Comparison of ENCODE assay signal across 7 mouse cellular contexts in the genomic region with DNA sequence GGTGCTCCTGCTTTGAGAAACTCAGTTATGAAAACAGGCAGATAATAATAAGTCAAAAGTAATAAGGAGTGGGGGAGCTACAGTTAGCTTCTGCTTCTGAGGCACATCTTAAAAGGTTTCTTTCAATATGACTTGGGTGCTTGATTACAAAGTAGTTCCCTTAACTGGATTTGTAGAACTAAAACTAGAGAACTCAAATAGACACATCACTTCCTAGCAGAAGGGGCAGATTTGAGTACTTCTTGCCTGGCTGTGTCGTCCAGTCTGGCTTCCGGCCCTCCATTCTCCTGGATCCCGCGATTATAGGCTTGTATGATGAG. TPM values are rescaled to one million over a fixed set of nuclear protein-coding genes. Genes with fewer than 3 reads are reported as not detected.
DNase-seq lines count a peak whose midpoint lies in the region; ATAC-seq and TF ChIP-seq lines count a peak whose summit lies in the region.

No protein-coding gene starts in this region.

- DNase-seq in lung, adult 18-20 months: no peak
- no peak for DNase-seq in liver, embryonic 14.5 days (ENCODE audit: low read depth in 3 of 3, low spot score in 3 of 3)
- DNase-seq in right cerebral cortex, postnatal 25 days: no peak
- no peak for DNase-seq in layer of hippocampus, adult 8-10 months (ENCODE audit: low spot score in 2 of 2)

- H3K36me3 ChIP-seq in lung, embryonic 16.5 days (ENCODE audit: control insufficient read depth, insufficient read depth, low read length): no peaks in the 10 kb centered on the region
- no peaks in the 10 kb centered on the region for H3K36me3 ChIP-seq in forebrain, embryonic 15.5 days
- no peaks in the 10 kb centered on the region for H3K36me3 ChIP-seq in liver, embryonic 14.5 days (replicated peaks; ENCODE audit: control insufficient read depth, insufficient read depth, low read depth)
- no peaks in the 10 kb centered on the region for H3K36me3 ChIP-seq in stomach, embryonic 16.5 days (ENCODE audit: control insufficient read depth, insufficient read depth, low read length)

- TF ChIP-seq EP300 in liver, embryonic 14.5 days (IDR thresholded peaks at IDR 0.05; ENCODE audit: low read depth): no peak

- peaks cover 9% of the 10 kb centered on the region; the same call in 1 of the 2 replicates for H3K27me3 ChIP-seq in lung, embryonic 16.5 days (ENCODE audit: control insufficient read depth, insufficient read depth, low read depth, low read length)
- no peaks in the 10 kb centered on the region for H3K27me3 ChIP-seq in forebrain, embryonic 15.5 days
- peaks cover 5% of the 10 kb centered on the region; the same call in 1 of the 2 replicates for H3K27me3 ChIP-seq in liver, embryonic 14.5 days (ENCODE audit: control insufficient read depth, insufficient read depth, low read length)
- H3K27me3 ChIP-seq in stomach, embryonic 16.5 days (ENCODE audit: control insufficient read depth, insufficient read depth, low read length): 0 out of 2 replicates have a peak, but pooled peaks cover 4% of the 10 kb centered on the region

- no peak overlapping the region for H3K27ac ChIP-seq in lung, embryonic 16.5 days (ENCODE audit: low read length)
- H3K27ac ChIP-seq in forebrain, embryonic 15.5 days (replicated peaks): no peak overlapping the region
- H3K27ac ChIP-seq in liver, embryonic 14.5 days: no peak overlapping the region
- H3K27ac ChIP-seq in stomach, embryonic 16.5 days (ENCODE audit: low read length): no peak overlapping the region

- no peak overlapping the region for H3K9ac ChIP-seq in lung, embryonic 16.5 days (ENCODE audit: low read length)
- H3K9ac ChIP-seq in forebrain, embryonic 15.5 days (replicated peaks): peak overlapping the region; percentile 84
- no peak overlapping the region for H3K9ac ChIP-seq in liver, embryonic 14.5 days (replicated peaks)
- H3K9ac ChIP-seq in stomach, embryonic 16.5 days (ENCODE audit: low read length): no peak overlapping the region

- H3K4me1 ChIP-seq in lung, embryonic 16.5 days (replicated peaks; ENCODE audit: control insufficient read depth, insufficient read depth, low read length): no peaks in the 10 kb centered on the region
- peaks cover 7% of the 10 kb centered on the region for H3K4me1 ChIP-seq in forebrain, embryonic 15.5 days
- H3K4me1 ChIP-seq in liver, embryonic 14.5 days (replicated peaks; ENCODE audit: control insufficient read depth in 2 of 2, insufficient read depth in 2 of 2, low read length in 1 of 2): no peaks in the 10 kb centered on the region; a peak in 1 of 4 replicates
- peaks cover 3% of the 10 kb centered on the region; the same call in 1 of the 2 replicates for H3K4me1 ChIP-seq in stomach, embryonic 16.5 days (ENCODE audit: control insufficient read depth, insufficient read depth, low read length)

- TF ChIP-seq CTCF in liver, embryonic 14.5 days (IDR thresholded peaks at IDR 0.05; ENCODE audit: low read depth): no peak

- H3K4me2 ChIP-seq in lung, embryonic 16.5 days (ENCODE audit: low read depth, low read length): peak overlapping the region; percentile 93; the same call in 1 of the 2 replicates
- H3K4me2 ChIP-seq in forebrain, embryonic 15.5 days (replicated peaks): peak overlapping the region; percentile 93
- H3K4me2 ChIP-seq in liver, embryonic 14.5 days (ENCODE audit: low read depth): peak overlapping the region; percentile 65
- peak overlapping the region; percentile 90 for H3K4me2 ChIP-seq in stomach, embryonic 16.5 days (ENCODE audit: low read depth, low read length)

- 81% methylated on average over 4 of the region's 4 CpGs for WGBS in lung, embryonic 16.5 days
- 86% methylated on average over 4 of the region's 4 CpGs for WGBS in forebrain, embryonic 15.5 days
- WGBS in liver, embryonic 14.5 days (ENCODE audit: insufficient replicate concordance): 68% methylated on average over 4 of the region's 4 CpGs
- 79% methylated on average over 4 of the region's 4 CpGs for WGBS in stomach, embryonic 16.5 days

- ATAC-seq in lung, embryonic 16.5 days (ENCODE audit: low read depth): no peak
- no peak for ATAC-seq in forebrain, embryonic 15.5 days (replicated peaks)
- ATAC-seq in liver, embryonic 14.5 days (ENCODE audit: insufficient read depth): no peak
- ATAC-seq in stomach, embryonic 16.5 days (ENCODE audit: insufficient read depth, low FRiP score): no peak

- no peaks in the 10 kb centered on the region for H3K9me3 ChIP-seq in lung, embryonic 16.5 days (ENCODE audit: control insufficient read depth, low read length)
- H3K9me3 ChIP-seq in forebrain, embryonic 15.5 days: no peaks in the 10 kb centered on the region
- H3K9me3 ChIP-seq in liver, embryonic 14.5 days (ENCODE audit: control insufficient read depth, low read length): no peaks in the 10 kb centered on the region
- no peaks in the 10 kb centered on the region for H3K9me3 ChIP-seq in stomach, embryonic 16.5 days (replicated peaks; ENCODE audit: control insufficient read depth, low read length)

- no peak overlapping the region for H3K4me3 ChIP-seq in lung, embryonic 16.5 days (ENCODE audit: low read length)
- H3K4me3 ChIP-seq in forebrain, embryonic 15.5 days: peak overlapping the region; percentile 69
- peak overlapping the region in 1 of 2 experiments; percentile 11; a peak in 2 of 4 replicates for H3K4me3 ChIP-seq in liver, embryonic 14.5 days (ENCODE audit: insufficient read depth in 1 of 2, low read depth in 2 of 2, low read length in 2 of 2)
- peak overlapping the region; percentile 53; the same call in 1 of the 2 replicates for H3K4me3 ChIP-seq in stomach, embryonic 16.5 days (replicated peaks; ENCODE audit: low read length)

RNA-seq across cellular contexts. Expression of gene Gatm, which starts 0.5 kb away (rescaled TPM):
- polyA plus RNA-seq in lung, embryonic 16.5 days (2015; fragmentation: Nextera tagmentation; extraction: Ambion mirVana): 7.9 and 11.4 TPM in 2 replicates
- polyA plus RNA-seq in forebrain, embryonic 15.5 days (2015; fragmentation: Nextera tagmentation; extraction: Ambion mirVana): 22.8 and 24.2 TPM in 2 replicates
- 8.6 and 14.1 TPM in 2 replicates for polyA plus RNA-seq in liver, embryonic 14.5 days (2012; rRNA removed)
- 24.8 and 27.6 TPM in 2 replicates for polyA plus RNA-seq in liver, embryonic 14.5 days (2014; fragmentation: Nextera tagmentation; extraction: Ambion mirVana)
- 22.5 and 47.0 TPM in 2 replicates for polyA plus RNA-seq in stomach, embryonic 16.5 days (2015; fragmentation: Nextera tagmentation; extraction: Ambion mirVana)
- 100 to 1,000 TPM in 1 of 4 experiments, 10 to 100 TPM in 3; 91.7 to 100 (median 94.8) TPM for total RNA-seq in layer of hippocampus, adult 8-10 months (2022)

RNA-seq across cellular contexts. Expression of gene AA467197, which starts 25.2 kb away (rescaled TPM):
- polyA plus RNA-seq in lung, embryonic 16.5 days (2015; fragmentation: Nextera tagmentation; extraction: Ambion mirVana): 0.53 and 1.1 TPM in 2 replicates
- not detected in 2 replicates for polyA plus RNA-seq in forebrain, embryonic 15.5 days (2015; fragmentation: Nextera tagmentation; extraction: Ambion mirVana)
- polyA plus RNA-seq in liver, embryonic 14.5 days (2012; rRNA removed): 0.06 and 0.16 TPM in 2 replicates
- polyA plus RNA-seq in liver, embryonic 14.5 days (2014; fragmentation: Nextera tagmentation; extraction: Ambion mirVana): 0.30 and 0.37 TPM in 2 replicates
- polyA plus RNA-seq in stomach, embryonic 16.5 days (2015; fragmentation: Nextera tagmentation; extraction: Ambion mirVana): 34.1 and 50.8 TPM in 2 replicates
- total RNA-seq in layer of hippocampus, adult 8-10 months (2022): under 1 TPM; 0.54 to 0.91 (median 0.82) TPM

Comparison
In these comparisons a context has a peak if more than half of its experiments do, and no peak if none do; other contexts are left out.
1. RNA of gene AA467197, which starts 25.2 kb away (polyA plus RNA-seq): 34.1 to 50.8 TPM in stomach, embryonic 16.5 days; 0.53 to 1.1 TPM in lung, embryonic 16.5 days, 0.06 to 0.37 TPM in liver, embryonic 14.5 days and not detected in forebrain, embryonic 15.5 days; every median in the first group is over 10 times any median in the second.
2. Peak in every context shown above with its lines, with median percentiles within 50 percentile points of each other: H3K4me2 ChIP-seq.